ENCODE assay signal across 8 mouse cellular contexts in the genomic region with DNA sequence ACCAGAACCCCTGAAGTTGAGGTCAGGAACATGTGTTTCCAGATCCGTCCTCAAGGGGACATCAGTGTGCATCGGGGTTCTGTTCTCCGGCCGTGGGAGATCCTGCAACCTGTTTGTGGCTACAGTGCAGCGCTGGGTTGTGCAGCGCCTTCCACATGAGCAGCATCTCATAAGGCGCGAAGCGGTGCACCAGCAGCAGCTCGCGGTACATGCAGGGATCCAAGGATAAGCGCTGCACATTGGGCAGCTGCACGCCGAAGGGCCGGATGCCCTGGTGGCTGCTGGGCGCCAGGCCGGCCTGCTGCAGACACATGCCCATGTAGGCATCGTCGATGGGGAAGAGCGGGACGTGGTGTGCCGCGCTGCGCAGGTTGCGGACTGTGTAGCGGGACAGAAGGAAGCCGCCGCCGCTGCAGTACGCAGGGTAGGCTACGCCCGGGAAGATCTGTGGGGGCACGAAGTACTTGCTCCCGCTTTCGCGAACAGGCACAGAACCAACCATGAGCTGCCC. TPM values are rescaled to one million over a fixed set of nuclear protein-coding genes. Genes with fewer than 3 reads are reported as not detected.
A peak's percentile ranks its signal among the peaks of the same experiment; 100 is the strongest.
DNase-seq lines count a peak whose midpoint lies in the region; ATAC-seq and TF ChIP-seq lines count a peak whose summit lies in the region.

No protein-coding gene starts in this region.

- no peaks in the 10 kb centered on the region for H3K9me3 ChIP-seq in intestine, embryonic 15.5 days

- no peak for TF ChIP-seq POLR2A in small intestine, adult 2 months (IDR thresholded peaks at IDR 0.05; ENCODE audit: low read depth, low read length)

- peak; percentile 21; the same call in 1 of the 2 replicates for ATAC-seq in erythroblast, adult 5-6 weeks (replicated peaks; ENCODE audit: low FRiP score, poor library complexity, severe bottlenecking)
- ATAC-seq in intestine, embryonic 15.5 days, result peak; percentile 35

- 4% methylated on average over 36 of the region's 36 CpGs for WGBS in intestine, embryonic 15.5 days
- WGBS in small intestine, adult 2 months, result 4% methylated on average over 36 of the region's 36 CpGs

- peak overlapping the region; percentile 38 for H3K4me3 ChIP-seq in intestine, embryonic 15.5 days (replicated peaks)
- H3K4me3 ChIP-seq in small intestine, adult 2 months (ENCODE audit: low read depth, low read length), result peak overlapping the region; percentile 59

- H3K4me1 ChIP-seq in intestine, embryonic 15.5 days (replicated peaks), result peaks cover 22% of the 10 kb centered on the region
- peaks cover 29% of the 10 kb centered on the region for H3K4me1 ChIP-seq in small intestine, adult 2 months (ENCODE audit: control insufficient read depth, insufficient read depth, insufficient read length, low read length)

- H3K27me3 ChIP-seq in intestine, embryonic 15.5 days (replicated peaks), result peaks cover 28% of the 10 kb centered on the region
- no peaks in the 10 kb centered on the region for H3K27me3 ChIP-seq in small intestine, adult 2 months (ENCODE audit: control insufficient read depth, insufficient read depth, low read length)

- no peak overlapping the region for H3K27ac ChIP-seq in intestine, embryonic 15.5 days
- H3K27ac ChIP-seq in small intestine, adult 2 months (ENCODE audit: insufficient read depth, low read depth, low read length), result no peak overlapping the region

- H3K4me2 ChIP-seq in intestine, embryonic 15.5 days (replicated peaks), result peak overlapping the region; percentile 81

- H3K36me3 ChIP-seq in intestine, embryonic 15.5 days, result no peaks in the 10 kb centered on the region
- no peaks in the 10 kb centered on the region for H3K36me3 ChIP-seq in small intestine, adult 2 months (ENCODE audit: control insufficient read depth, insufficient read depth, low read length)

- peak; percentile 33 to 39 for DNase-seq in layer of hippocampus, postnatal 10 days (ENCODE audit: low spot score in 2 of 2)
- no peak for DNase-seq in layer of hippocampus, adult 8-10 months (ENCODE audit: low spot score in 2 of 2)
- DNase-seq in adrenal gland, postnatal 10 days, result peak; percentile 48
- DNase-seq in lung, postnatal 10 days, result peak; percentile 46
- no peak for DNase-seq in gastrocnemius, adult 8-10 months (ENCODE audit: low spot score in 2 of 2)

- TF ChIP-seq CTCF in small intestine, adult 2 months (IDR thresholded peaks at IDR 0.05; ENCODE audit: extremely low read depth, insufficient read length, insufficient replicate concordance, low read depth, low read length), result peak; percentile 60; the same call in 1 of the 2 replicates

- H3K9ac ChIP-seq in intestine, embryonic 15.5 days, result no peak overlapping the region; the same call in 1 of the 2 replicates

RNA-seq across cellular contexts. Expression of a gene that starts 5.7 kb away (rescaled TPM):
- total RNA-seq in layer of hippocampus, postnatal 10 days (2021), result under 1 TPM in 1 of 2 experiments, not detected in 1; 0.22 TPM
- total RNA-seq in layer of hippocampus, adult 8-10 months (2022), result under 1 TPM; 0.24 to 0.45 (median 0.29) TPM
- total RNA-seq in adrenal gland, postnatal 10 days (2021), result 1 to 10 TPM; 2.3 to 3.3 TPM
- not detected in 2 replicates for total RNA-seq in erythroblast, adult 5-6 weeks (2015; ENCODE audit: low replicate concordance)
- not detected in 2 replicates for total RNA-seq in erythroblast, adult 5-6 weeks (2017; ENCODE audit: low replicate concordance)
- 0.05 and 0.06 TPM in 2 replicates for polyA plus RNA-seq in intestine, embryonic 15.5 days (2015; fragmentation: Nextera tagmentation; extraction: Ambion mirVana)
- 1.4 and 5.1 TPM in 2 replicates for polyA plus RNA-seq in small intestine, adult 2 months (2012; rRNA removed)
- total RNA-seq in gastrocnemius, adult 8-10 months (2022), result not detected

RNA-seq across cellular contexts. Expression of a gene that starts 15.5 kb away (rescaled TPM):
- total RNA-seq in layer of hippocampus, postnatal 10 days (2021), result 10 to 100 TPM; 55.9 to 61.7 TPM
- 10 to 100 TPM; 37.9 to 46.5 (median 40.4) TPM for total RNA-seq in layer of hippocampus, adult 8-10 months (2022)
- 10 to 100 TPM in 1 of 2 experiments, 1 to 10 TPM in 1; 8.2 to 13.4 TPM for total RNA-seq in adrenal gland, postnatal 10 days (2021)
- total RNA-seq in erythroblast, adult 5-6 weeks (2015; ENCODE audit: low replicate concordance), result 18.0 and 21.7 TPM in 2 replicates
- total RNA-seq in erythroblast, adult 5-6 weeks (2017; ENCODE audit: low replicate concordance), result 20.1 and 31.3 TPM in 2 replicates
- polyA plus RNA-seq in intestine, embryonic 15.5 days (2015; fragmentation: Nextera tagmentation; extraction: Ambion mirVana), result 10.2 TPM in 2 replicates
- polyA plus RNA-seq in small intestine, adult 2 months (2012; rRNA removed), result 15.6 and 17.2 TPM in 2 replicates
- 1 to 10 TPM in 2 of 4 experiments, under 1 TPM in 2; 0.73 to 1.6 (median 1.0) TPM for total RNA-seq in gastrocnemius, adult 8-10 months (2022)

RNA-seq across cellular contexts. Expression of a gene that starts 48.3 kb away (rescaled TPM):
- total RNA-seq in layer of hippocampus, postnatal 10 days (2021), result 1 to 10 TPM; 1.5 to 1.8 TPM
- 1 to 10 TPM in 3 of 4 experiments, under 1 TPM in 1; 0.92 to 1.3 (median 1.1) TPM for total RNA-seq in layer of hippocampus, adult 8-10 months (2022)
- total RNA-seq in adrenal gland, postnatal 10 days (2021), result 1 to 10 TPM in 1 of 2 experiments, under 1 TPM in 1; 0.66 to 1.2 TPM
- total RNA-seq in erythroblast, adult 5-6 weeks (2015; ENCODE audit: low replicate concordance), result 4.8 and 5.0 TPM in 2 replicates
- 11.2 and 20.9 TPM in 2 replicates for total RNA-seq in erythroblast, adult 5-6 weeks (2017; ENCODE audit: low replicate concordance)
- polyA plus RNA-seq in intestine, embryonic 15.5 days (2015; fragmentation: Nextera tagmentation; extraction: Ambion mirVana), result 0.23 and 0.49 TPM in 2 replicates
- polyA plus RNA-seq in small intestine, adult 2 months (2012; rRNA removed), result 0.65 and 1.4 TPM in 2 replicates
- total RNA-seq in gastrocnemius, adult 8-10 months (2022), result not detected

Comparison
In these comparisons a context has a peak if more than half of its experiments do, and no peak if none do; other contexts are left out.
1. DNase-seq: peak in layer of hippocampus, postnatal 10 days (2 of 2), adrenal gland, postnatal 10 days (single experiment) and lung, postnatal 10 days (single experiment); none in layer of hippocampus, adult 8-10 months (0 of 2) and gastrocnemius, adult 8-10 months (0 of 2).